Mouse (Mus musculus) erythroblast, embryonic 14.5 days (primary cell): ENCODE data around the gene Eepd1. TPM values are rescaled to one million over a fixed set of nuclear protein-coding genes. Genes with fewer than 3 reads are reported as not detected.

Source experiments
- H3K27me3 ChIP-seq: 2 replicates; pipeline ENCODE4 v1.6.1; 2012; ENCODE audit warnings: inconsistent platforms; ENCODE audit not compliant: control insufficient read depth
- H3K36me3 ChIP-seq: 2 replicates; pipeline ENCODE4 v1.6.1; 2012; ENCODE audit warnings: mild to moderate bottlenecking, inconsistent platforms; ENCODE audit not compliant: control insufficient read depth
- H3K4me1 ChIP-seq: 2 replicates; pipeline ENCODE4 v1.6.1; 2012; ENCODE audit warnings: inconsistent platforms; ENCODE audit not compliant: control insufficient read depth
- H3K4me3 ChIP-seq: replicated peaks from 2 replicates; pipeline ENCODE3; 2012; ENCODE audit warnings: moderate library complexity, mild to moderate bottlenecking, inconsistent platforms
- H3K9me3 ChIP-seq: 2 replicates; pipeline ENCODE4 v1.6.1; 2012; ENCODE audit warnings: low read length, inconsistent platforms, mixed read lengths; ENCODE audit not compliant: control insufficient read depth
- GATA1 ChIP-seq: IDR thresholded peaks from 2 replicates; pipeline ENCODE4 v1.6.1; 2012; ENCODE audit warnings: low read length, inconsistent platforms, mixed read lengths
- TAL1 ChIP-seq: IDR thresholded peaks from 3 replicates; pipeline ENCODE4 v1.6.1; 2012; ENCODE audit warnings: low read length, inconsistent platforms, mixed read lengths
- polyA plus RNA-seq: library from polyadenylated mRNA; stranded (reverse); fragments of >175 nt; gene quantifications from 2 replicates; pipeline ENCODE4 v1.2.3, GENCODE M21; 2012

Gene Eepd1
- polyA plus RNA-seq, 1 experiment, result 0.02 TPM

- no peak for TF ChIP-seq GATA1
- no peak for TF ChIP-seq TAL1
- no peaks in the 10 kb centered on the region for H3K36me3 ChIP-seq
- no peaks in the 10 kb centered on the region for H3K27me3 ChIP-seq
- H3K4me3 ChIP-seq, result no peak overlapping the region
- no peaks in the 10 kb centered on the region for H3K4me1 ChIP-seq
- H3K9me3 ChIP-seq, result peaks cover 18% of the 10 kb centered on the region
Observed at GRCm38 (mm10) chr9:25520826-25521225, 39.5 kb downstream of the Eepd1 start.

GRCm38 (mm10) chr9:25521825-25522224 is 40.5 kb downstream of the Eepd1 start:
- Histone ChIP-seq H3K4me1 (no peaks in the 10 kb centered on the region), H3K4me3 (no peak overlapping the region), H3K36me3 (no peaks in the 10 kb centered on the region), H3K9me3 (peaks cover 18% of the 10 kb centered on the region), H3K27me3 (no peaks in the 10 kb centered on the region)
- TF ChIP-seq GATA1 (no peak), TAL1 (no peak)

- Histone ChIP-seq H3K36me3 (no peaks in the 10 kb centered on the region), H3K9me3 (peaks cover 11% of the 10 kb centered on the region), H3K27me3 (no peaks in the 10 kb centered on the region), H3K4me1 (no peaks in the 10 kb centered on the region), H3K4me3 (no peak overlapping the region)
- TF ChIP-seq TAL1, result no peak
- no peak for TF ChIP-seq GATA1
Observed at GRCm38 (mm10) chr9:25526516-25526915, 45.2 kb downstream of the Eepd1 start.

GRCm38 (mm10) chr9:25526927-25527337 is 45.6 kb downstream of the Eepd1 start:
- no peaks in the 10 kb centered on the region for H3K27me3 ChIP-seq
- peaks cover 6% of the 10 kb centered on the region for H3K9me3 ChIP-seq
- TF ChIP-seq GATA1, result no peak
- no peak for TF ChIP-seq TAL1
- no peaks in the 10 kb centered on the region for H3K36me3 ChIP-seq
- H3K4me1 ChIP-seq, result no peaks in the 10 kb centered on the region
- H3K4me3 ChIP-seq, result no peak overlapping the region

GRCm38 (mm10) chr9:25527359-25528038 is 46.2 kb downstream of the Eepd1 start:
- H3K36me3 ChIP-seq, result no peaks in the 10 kb centered on the region

GRCm38 (mm10) chr9:25531627-25532026 is 50.3 kb downstream of the Eepd1 start:
- Histone ChIP-seq H3K9me3 (no peaks in the 10 kb centered on the region), H3K36me3 (no peaks in the 10 kb centered on the region), H3K4me1 (no peaks in the 10 kb centered on the region), H3K4me3 (no peak overlapping the region), H3K27me3 (no peaks in the 10 kb centered on the region)
- TF ChIP-seq TAL1, result no peak
- TF ChIP-seq GATA1, result no peak

More at GRCm38 (mm10) chr9:25527359-25528038, 46.2 kb downstream of the Eepd1 start:
- Histone ChIP-seq H3K27me3 (no peaks in the 10 kb centered on the region), H3K9me3 (peaks cover 3% of the 10 kb centered on the region), H3K4me3 (no peak overlapping the region), H3K4me1 (no peaks in the 10 kb centered on the region)
- TF ChIP-seq GATA1 (no peak), TAL1 (no peak)

GRCm38 (mm10) chr9:25532105-25532504 is 50.8 kb downstream of the Eepd1 start:
- Histone ChIP-seq H3K4me1 (no peaks in the 10 kb centered on the region), H3K36me3 (no peaks in the 10 kb centered on the region), H3K27me3 (no peaks in the 10 kb centered on the region), H3K4me3 (no peak overlapping the region), H3K9me3 (no peaks in the 10 kb centered on the region)
- no peak for TF ChIP-seq TAL1
- TF ChIP-seq GATA1, result no peak

GRCm38 (mm10) chr9:25535487-25535886 is 54.1 kb downstream of the Eepd1 start:
- no peak for TF ChIP-seq GATA1
- no peak for TF ChIP-seq TAL1
- Histone ChIP-seq H3K4me1 (no peaks in the 10 kb centered on the region), H3K9me3 (no peaks in the 10 kb centered on the region), H3K4me3 (no peak overlapping the region), H3K36me3 (no peaks in the 10 kb centered on the region), H3K27me3 (no peaks in the 10 kb centered on the region)

- H3K9me3 ChIP-seq, result no peaks in the 10 kb centered on the region
- H3K4me3 ChIP-seq, result no peak overlapping the region
- no peaks in the 10 kb centered on the region for H3K36me3 ChIP-seq
Observed at GRCm38 (mm10) chr9:25539461-25539860, 58.1 kb downstream of the Eepd1 start.

More at GRCm38 (mm10) chr9:25539461-25539860, 58.1 kb downstream of the Eepd1 start:
- no peaks in the 10 kb centered on the region for H3K4me1 ChIP-seq
- no peaks in the 10 kb centered on the region for H3K27me3 ChIP-seq
- no peak for TF ChIP-seq GATA1
- TF ChIP-seq TAL1, result no peak
